Mouse (Mus musculus) CH12.LX (cell line): ENCODE results near the gene Spink8. TPM values are rescaled to one million over a fixed set of nuclear protein-coding genes. Genes with fewer than 3 reads are reported as not detected.

Experiments used
- DNase-seq: peaks from one replicate; pipeline ENCODE4 v3.0.0-alpha.2; 2013; ENCODE audit errors: extremely low read depth
- H3K27ac ChIP-seq: 2 replicates; pipeline ENCODE4 v1.5.1; 2012; ENCODE audit warnings: low read depth, mild to moderate bottlenecking, control low read depth, moderate library complexity; ENCODE audit not compliant: insufficient read depth
- H3K27me3 ChIP-seq: replicated peaks from 2 replicates; pipeline ENCODE3; 2012; ENCODE audit warnings: inconsistent platforms
- H3K36me3 ChIP-seq, 2 experiments: replicated peaks in 1 of 2; 2 replicates each; pipeline versions ENCODE3 to v1.6.1; 2012; ENCODE audit warnings: inconsistent platforms in 1 of 2, low read length in 1 of 2, mild to moderate bottlenecking in 1 of 2, mixed read lengths in 1 of 2, moderate library complexity in 1 of 2; ENCODE audit not compliant: control insufficient read depth in 1 of 2, insufficient read depth in 1 of 2
- H3K4me1 ChIP-seq, 2 experiments: 2 replicates each; pipeline ENCODE4 v1.6.1; 2012; ENCODE audit warnings: inconsistent platforms in 1 of 2, moderate library complexity in 1 of 2; ENCODE audit not compliant: insufficient read depth in 2 of 2, control insufficient read depth in 1 of 2
- H3K4me2 ChIP-seq: 2 replicates; pipeline ENCODE4 v1.6.1; 2012; ENCODE audit warnings: low read depth, mild to moderate bottlenecking, control low read depth; ENCODE audit not compliant: poor library complexity, insufficient read depth, severe bottlenecking
- H3K4me3 ChIP-seq, 3 experiments: fragments of 150-350 bp in 1 of 3; sonication (generic) in 1 of 3; replicated peaks in 1 of 3; 2 replicates each; pipeline versions ENCODE3 to v1.5.1; 2011 to 2012; ENCODE audit warnings: low read depth in 2 of 3, low read length in 2 of 3, mild to moderate bottlenecking in 2 of 3, moderate library complexity in 2 of 3, control low read depth in 1 of 3, improper control_type of control experiment in 1 of 3, inconsistent platforms in 1 of 3, mixed read lengths in 1 of 3; ENCODE audit not compliant: poor library complexity in 1 of 3
- H3K79me2 ChIP-seq: replicated peaks from 2 replicates; pipeline ENCODE4 v1.6.1; 2012; ENCODE audit warnings: mild to moderate bottlenecking, moderate library complexity; ENCODE audit not compliant: control insufficient read depth, poor library complexity, insufficient read depth, severe bottlenecking; ENCODE audit errors: extremely low read depth
- H3K9ac ChIP-seq: 2 replicates; pipeline ENCODE4 v1.6.1; 2012; ENCODE audit warnings: low read depth, mild to moderate bottlenecking, control low read depth, moderate library complexity; ENCODE audit not compliant: insufficient read depth
- H3K9me3 ChIP-seq: replicated peaks from 2 replicates; pipeline ENCODE3; 2012; ENCODE audit warnings: low read length, inconsistent platforms, mixed read lengths
- BHLHE40 ChIP-seq: IDR thresholded peaks from 2 replicates; pipeline ENCODE4 v1.6.1; 2011; ENCODE audit warnings: mild to moderate bottlenecking, low read depth, low read length, improper control_type of control experiment
- CHD1 ChIP-seq: IDR thresholded peaks from 2 replicates; pipeline ENCODE4 v1.6.1; 2012; ENCODE audit warnings: low read depth, low read length, improper control_type of control experiment, inconsistent platforms
- CHD2 ChIP-seq: IDR thresholded peaks from 2 replicates; pipeline ENCODE4 v1.6.1; 2011; ENCODE audit warnings: low read length, improper control_type of control experiment
- CTCF ChIP-seq, 2 experiments: IDR thresholded peaks in 1 of 2; conservative IDR thresholded peaks in 1 of 2; 2 replicates each; pipeline ENCODE4 v1.5.1; 2011 to 2012; ENCODE audit warnings: low read depth in 2 of 2, low read length in 2 of 2, improper control_type of control experiment in 1 of 2, inconsistent platforms in 1 of 2, mild to moderate bottlenecking in 1 of 2, moderate library complexity in 1 of 2
- E2F4 ChIP-seq: IDR thresholded peaks from 2 replicates; pipeline ENCODE4 v1.6.1; 2011; ENCODE audit warnings: low read depth, low read length, improper control_type of control experiment; ENCODE audit not compliant: insufficient replicate concordance
- ELF1 ChIP-seq: IDR thresholded peaks from 2 replicates; pipeline ENCODE4 v1.6.1; 2014; ENCODE audit warnings: low read depth, mild to moderate bottlenecking, inconsistent platforms, low read length, improper control_type of control experiment
- ETS1 ChIP-seq: conservative IDR thresholded peaks from 2 replicates; pipeline ENCODE4 v1.6.1; 2012; ENCODE audit warnings: low read depth, mild to moderate bottlenecking, inconsistent platforms, low read length, improper control_type of control experiment, moderate library complexity
- HCFC1 ChIP-seq: IDR thresholded peaks from 2 replicates; pipeline ENCODE4 v1.6.1; 2012; ENCODE audit warnings: low read depth, mild to moderate bottlenecking, inconsistent platforms, low read length, improper control_type of control experiment
- IRF4 ChIP-seq: IDR thresholded peaks from 2 replicates; pipeline ENCODE4 v1.6.1; 2014; ENCODE audit warnings: low read depth, mild to moderate bottlenecking, inconsistent platforms, low read length, improper control_type of control experiment
- JUND ChIP-seq: conservative IDR thresholded peaks from 2 replicates; pipeline ENCODE4 v1.6.1; 2011; ENCODE audit warnings: low read depth, low read length, improper control_type of control experiment
- KAT2A ChIP-seq: IDR thresholded peaks from 2 replicates; pipeline ENCODE4 v1.6.1; 2012; ENCODE audit warnings: low read length, improper control_type of control experiment, inconsistent platforms; ENCODE audit not compliant: insufficient replicate concordance
- MAZ ChIP-seq: IDR thresholded peaks from 2 replicates; pipeline ENCODE4 v1.6.1; 2012; ENCODE audit warnings: low read depth, mild to moderate bottlenecking, inconsistent platforms, low read length, improper control_type of control experiment, moderate library complexity
- MEF2A ChIP-seq: IDR thresholded peaks from 2 replicates; pipeline ENCODE4 v1.6.1; 2014; ENCODE audit warnings: low read depth, mild to moderate bottlenecking, inconsistent platforms, low read length, improper control_type of control experiment, borderline replicate concordance
- MXI1 ChIP-seq: IDR thresholded peaks from 2 replicates; pipeline ENCODE4 v1.6.1; 2011; ENCODE audit warnings: mild to moderate bottlenecking, low read depth, low read length, improper control_type of control experiment
- MYC ChIP-seq: IDR thresholded peaks from 2 replicates; pipeline ENCODE4 v1.6.1; 2011; ENCODE audit warnings: low read depth, mild to moderate bottlenecking, improper control_type of control experiment, low read length
- NELFE ChIP-seq: IDR thresholded peaks from 2 replicates; pipeline ENCODE4 v1.6.1; 2011; ENCODE audit warnings: low read depth, low read length, improper control_type of control experiment
- NRF1 ChIP-seq: IDR thresholded peaks from 2 replicates; pipeline ENCODE4 v1.6.1; 2014; ENCODE audit warnings: low read depth, mild to moderate bottlenecking, inconsistent platforms, low read length, improper control_type of control experiment, moderate library complexity
- PAX5 ChIP-seq: IDR thresholded peaks from 2 replicates; pipeline ENCODE4 v1.6.1; 2012; ENCODE audit warnings: low read length, inconsistent platforms, mixed read lengths
- POLR2A ChIP-seq: IDR thresholded peaks from 2 replicates; pipeline ENCODE4 v1.6.1; 2011; ENCODE audit warnings: low read depth, mild to moderate bottlenecking, improper control_type of control experiment, low read length
- RCOR1 ChIP-seq: conservative IDR thresholded peaks from 2 replicates; pipeline ENCODE4 v1.6.1; 2012; ENCODE audit warnings: low read depth, mild to moderate bottlenecking, inconsistent platforms, low read length, improper control_type of control experiment
- SIN3A ChIP-seq: IDR thresholded peaks from 2 replicates; pipeline ENCODE4 v1.6.1; 2012; ENCODE audit warnings: low read length, improper control_type of control experiment, inconsistent platforms
- SMC3 ChIP-seq: IDR thresholded peaks from 2 replicates; pipeline ENCODE4 v1.6.1; 2011; ENCODE audit warnings: low read depth, low read length, improper control_type of control experiment
- TBP ChIP-seq: conservative IDR thresholded peaks from 2 replicates; pipeline ENCODE4 v1.6.1; 2011; ENCODE audit warnings: low read depth, low read length, improper control_type of control experiment
- TCF12 ChIP-seq: IDR thresholded peaks from 2 replicates; pipeline ENCODE4 v1.6.1; 2014; ENCODE audit warnings: low read depth, mild to moderate bottlenecking, inconsistent platforms, low read length, improper control_type of control experiment
- UBTF ChIP-seq: IDR thresholded peaks from 2 replicates; pipeline ENCODE4 v1.6.1; 2012; ENCODE audit warnings: low read depth, mild to moderate bottlenecking, inconsistent platforms, low read length, improper control_type of control experiment, moderate library complexity
- USF1 ChIP-seq: IDR thresholded peaks from 2 replicates; pipeline ENCODE4 v1.6.1; 2014; ENCODE audit warnings: low read depth, mild to moderate bottlenecking, inconsistent platforms, low read length, improper control_type of control experiment
- ZC3H11A ChIP-seq: IDR thresholded peaks from 2 replicates; pipeline ENCODE4 v1.6.1; 2012; ENCODE audit warnings: low read depth, mild to moderate bottlenecking, inconsistent platforms, low read length, improper control_type of control experiment
- ZKSCAN1 ChIP-seq: IDR thresholded peaks from 2 replicates; pipeline ENCODE4 v1.6.1; 2012; ENCODE audit warnings: low read depth, inconsistent platforms, low read length, improper control_type of control experiment, borderline replicate concordance
- ZNF384 ChIP-seq: IDR thresholded peaks from 2 replicates; pipeline ENCODE4 v1.6.1; 2012; ENCODE audit warnings: low read depth, low read length, improper control_type of control experiment, inconsistent platforms
- dilution Hi-C: fragments of 300-500 bp; cut with MboI; formaldehyde crosslinking; loops from 2 replicates; pipeline ENCODE4 v1.14.3; 2020; ENCODE audit warnings: low sequenced_read_pairs; ENCODE audit not compliant: extremely low pct_unique_long_range_greater_than_20kb, extremely low pct_ligation_motif_present
- in situ Hi-C: fragments of 300-500 bp; cut with MboI; formaldehyde crosslinking; loops from 3 replicates; pipeline ENCODE4 v1.14.3; 2019; ENCODE audit warnings: low sequenced_read_pairs, low pct_ligation_motif_present, low pct_unique_long_range_greater_than_20kb, mixed read lengths
- polyA plus RNA-seq: library from polyadenylated mRNA; unstranded; fragments of >175 nt; gene quantifications from 2 replicates; pipeline ENCODE4 v1.2.1, GENCODE M21; 2012; ENCODE audit warnings: low read depth; ENCODE audit not compliant: insufficient read length
- total RNA-seq, 2 experiments: library from RNA; depleted of rRNA; stranded (reverse); fragments of 300-350 nt in 1 of 2; fragments of >200 nt in 1 of 2; gene quantifications; 2 replicates each; pipeline ENCODE4 v1.2.3; 2012 to 2014

Spink8 gene
- total and polyA plus RNA-seq, 3 experiments, result not detected

DNA sequence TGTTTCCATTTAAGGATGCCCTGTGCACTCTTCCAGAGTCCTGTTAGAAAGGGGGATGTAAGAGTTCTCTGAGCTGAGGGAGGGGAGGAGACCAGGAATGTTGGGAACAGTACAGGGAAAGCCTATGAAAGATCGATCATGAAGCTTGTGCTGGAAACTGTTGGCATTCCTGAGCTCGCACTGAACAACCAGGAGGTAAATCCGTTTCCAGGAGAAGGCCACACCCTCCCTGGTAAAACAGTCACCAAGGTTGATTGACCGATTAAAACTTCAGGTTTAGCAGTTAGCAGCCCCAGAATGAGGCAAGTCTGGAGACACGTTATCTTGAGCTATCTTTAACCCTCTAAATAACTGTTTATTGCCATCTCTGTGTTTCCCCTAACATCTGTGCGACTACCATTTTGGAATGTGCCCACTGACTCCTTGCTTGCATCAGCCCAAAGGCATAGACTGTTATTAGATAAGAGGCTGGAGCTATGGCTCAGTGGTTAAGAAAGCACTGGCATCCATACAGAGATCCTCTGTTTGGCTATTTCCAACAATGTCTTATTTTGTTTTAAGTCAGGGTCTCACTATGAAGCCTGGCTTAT, 59.0 kb downstream of the Spink8 start:
- Histone ChIP-seq H3K9ac (no peak overlapping the region), H3K79me2 (peaks cover 6% of the 10 kb centered on the region), H3K27ac (no peak overlapping the region), H3K4me1 (peaks cover 2 to 12% of the 10 kb centered on the region in 2 experiments; a peak in 3 of 4 replicates), H3K36me3 (no peaks in the 10 kb centered on the region), H3K9me3 (no peaks in the 10 kb centered on the region), H3K4me3 (no peak overlapping the region), H3K27me3 (peaks cover 11% of the 10 kb centered on the region), H3K4me2 (no peak overlapping the region)
- in situ Hi-C loops (loop anchor here (25.0 kb wide), 1 partner anchor 184 kb away; no protein-coding TSS in a partner anchor), dilution Hi-C loops (no loop called here)
- TF ChIP-seq CHD1 (no peak), NRF1 (no peak), USF1 (no peak), JUND (no peak), ELF1 (no peak)
- DNase-seq, result no peak

DNA sequence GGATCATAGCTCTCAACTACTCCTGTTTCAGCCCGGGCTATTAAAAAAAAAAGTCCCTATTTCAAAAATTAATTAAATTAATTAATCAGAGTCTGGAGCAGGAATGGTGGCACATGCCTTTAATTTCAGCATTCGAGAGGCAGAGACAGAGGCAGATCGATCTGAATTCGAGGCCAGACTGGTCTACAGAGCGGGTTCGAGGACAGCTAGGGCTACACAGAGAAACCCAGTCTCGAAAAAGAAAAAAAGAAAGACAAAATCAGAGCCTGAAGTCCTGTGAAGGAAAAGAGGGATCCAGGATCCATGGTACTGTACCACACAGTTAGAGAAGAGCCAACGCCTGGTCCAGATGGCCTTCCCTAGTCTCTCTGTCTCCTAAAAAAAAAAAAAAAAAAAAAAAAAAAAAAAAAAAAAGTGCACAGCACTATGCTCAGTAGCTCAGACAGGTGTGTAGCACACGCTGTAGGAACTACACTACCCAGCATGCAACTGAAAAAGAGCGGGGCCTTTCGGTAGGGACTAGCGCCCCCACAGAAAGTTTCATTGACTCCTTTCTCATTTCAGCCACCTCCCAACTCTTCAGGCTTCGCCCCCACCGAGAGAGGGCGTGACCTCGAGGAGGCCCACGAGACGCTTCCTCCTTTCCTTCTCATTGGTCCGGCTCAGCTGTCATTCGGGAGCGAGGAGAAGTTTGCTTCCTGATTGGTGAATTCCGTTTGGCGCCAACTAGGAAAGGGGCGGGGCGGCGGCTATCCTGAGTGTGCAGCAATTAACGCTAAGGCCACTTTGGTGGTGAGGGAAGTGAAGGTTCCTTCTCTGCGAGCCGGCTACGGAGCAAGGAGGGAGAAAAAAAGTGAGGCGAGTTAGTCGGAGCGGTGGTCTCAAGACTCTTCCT, 63.0 kb downstream of the Spink8 start, which contains the start of gene Cdc25a:
TSS of gene Cdc25a (plus strand) at position 783 of the 895 bp plus-strand sequence.
- H3K36me3 ChIP-seq, result peaks cover 16 to 26% of the 10 kb centered on the region in 2 experiments
- H3K9ac ChIP-seq, result peak within 1 kb of the TSS; percentile 90
- dilution Hi-C loops, result no loop called here
- peak within 1 kb of the TSS; percentile 87 to 97 (median 92) for H3K4me3 ChIP-seq
- peaks cover 39% of the 10 kb centered on the region for H3K79me2 ChIP-seq
- H3K27me3 ChIP-seq, result no peaks in the 10 kb centered on the region
- no peaks in the 10 kb centered on the region for H3K9me3 ChIP-seq
- H3K4me2 ChIP-seq, result peak within 1 kb of the TSS; percentile 95
- DNase-seq, result peak; percentile 99
- in situ Hi-C loops, result loop anchor here (25.0 kb wide), 1 partner anchor 188 kb away; no protein-coding TSS in a partner anchor
- H3K4me1 ChIP-seq, result peaks cover 5 to 35% of the 10 kb centered on the region in 2 experiments; a peak in 3 of 4 replicates
- peak within 1 kb of the TSS; percentile 17 for H3K27ac ChIP-seq
- TF ChIP-seq KAT2A (peak; percentile 95; the same call in 1 of the 2 replicates), ZC3H11A (no peak), SIN3A (peak; percentile 81), MEF2A (peak; percentile 74), MAZ (peak; percentile 99), ELF1 (peak; percentile 86), CHD1 (no peak), CTCF (conservative IDR thresholded peaks at IDR 0.05 in 1 of 2, IDR thresholded peaks at IDR 0.05 in 1 of 2; ENCODE audit: low read depth in 2 of 2, low read length in 2 of 2) (peak in 1 of 2 experiments; percentile 80; a peak in 2 of 4 replicates), CHD2 (peak; percentile 85), IRF4 (peak; percentile 85), E2F4 (peak; percentile 97), TCF12 (peak; percentile 90), ZNF384 (peak; percentile 99), ZKSCAN1 (no peak), SMC3 (no peak), RCOR1 (no peak), NELFE (peak; percentile 95), UBTF (no peak), POLR2A (peak; percentile 98), ETS1 (no peak), TBP (peak; percentile 89), PAX5 (no peak), BHLHE40 (no peak; the same call in 1 of the 2 replicates), MYC (peak; percentile 85), HCFC1 (peak; percentile 96), NRF1 (peak; percentile 30; the same call in 1 of the 2 replicates), MXI1 (peak; percentile 35; the same call in 1 of the 2 replicates)
